Mouse (Mus musculus) CH12.LX (cell line): ENCODE measurements around the gene Myo5a. TPM values are rescaled to one million over a fixed set of nuclear protein-coding genes. Genes with fewer than 3 reads are reported as not detected.

Experiments
- DNase-seq: peaks from one replicate; pipeline ENCODE4 v3.0.0-alpha.2; 2013; ENCODE audit errors: extremely low read depth
- H3K27ac ChIP-seq: 2 replicates; pipeline ENCODE4 v1.5.1; 2012; ENCODE audit warnings: low read depth, mild to moderate bottlenecking, control low read depth, moderate library complexity; ENCODE audit not compliant: insufficient read depth
- H3K27me3 ChIP-seq: replicated peaks from 2 replicates; pipeline ENCODE3; 2012; ENCODE audit warnings: inconsistent platforms
- H3K36me3 ChIP-seq, 2 experiments: replicated peaks in 1 of 2; 2 replicates each; pipeline versions ENCODE3 to v1.6.1; 2012; ENCODE audit warnings: inconsistent platforms in 1 of 2, low read length in 1 of 2, mild to moderate bottlenecking in 1 of 2, mixed read lengths in 1 of 2, moderate library complexity in 1 of 2; ENCODE audit not compliant: control insufficient read depth in 1 of 2, insufficient read depth in 1 of 2
- H3K4me1 ChIP-seq, 2 experiments: 2 replicates each; pipeline ENCODE4 v1.6.1; 2012; ENCODE audit warnings: inconsistent platforms in 1 of 2, moderate library complexity in 1 of 2; ENCODE audit not compliant: insufficient read depth in 2 of 2, control insufficient read depth in 1 of 2
- H3K4me2 ChIP-seq: 2 replicates; pipeline ENCODE4 v1.6.1; 2012; ENCODE audit warnings: low read depth, mild to moderate bottlenecking, control low read depth; ENCODE audit not compliant: poor library complexity, insufficient read depth, severe bottlenecking
- H3K4me3 ChIP-seq, 3 experiments: fragments of 150-350 bp in 1 of 3; sonication (generic) in 1 of 3; replicated peaks in 1 of 3; 2 replicates each; pipeline versions ENCODE3 to v1.5.1; 2011 to 2012; ENCODE audit warnings: low read depth in 2 of 3, low read length in 2 of 3, mild to moderate bottlenecking in 2 of 3, moderate library complexity in 2 of 3, control low read depth in 1 of 3, improper control_type of control experiment in 1 of 3, inconsistent platforms in 1 of 3, mixed read lengths in 1 of 3; ENCODE audit not compliant: poor library complexity in 1 of 3
- H3K79me2 ChIP-seq: replicated peaks from 2 replicates; pipeline ENCODE4 v1.6.1; 2012; ENCODE audit warnings: mild to moderate bottlenecking, moderate library complexity; ENCODE audit not compliant: control insufficient read depth, poor library complexity, insufficient read depth, severe bottlenecking; ENCODE audit errors: extremely low read depth
- H3K9ac ChIP-seq: 2 replicates; pipeline ENCODE4 v1.6.1; 2012; ENCODE audit warnings: low read depth, mild to moderate bottlenecking, control low read depth, moderate library complexity; ENCODE audit not compliant: insufficient read depth
- H3K9me3 ChIP-seq: replicated peaks from 2 replicates; pipeline ENCODE3; 2012; ENCODE audit warnings: low read length, inconsistent platforms, mixed read lengths
- CHD1 ChIP-seq: IDR thresholded peaks from 2 replicates; pipeline ENCODE4 v1.6.1; 2012; ENCODE audit warnings: low read depth, low read length, improper control_type of control experiment, inconsistent platforms
- CTCF ChIP-seq, 2 experiments: IDR thresholded peaks in 1 of 2; conservative IDR thresholded peaks in 1 of 2; 2 replicates each; pipeline ENCODE4 v1.5.1; 2011 to 2012; ENCODE audit warnings: low read depth in 2 of 2, low read length in 2 of 2, improper control_type of control experiment in 1 of 2, inconsistent platforms in 1 of 2, mild to moderate bottlenecking in 1 of 2, moderate library complexity in 1 of 2
- ELF1 ChIP-seq: IDR thresholded peaks from 2 replicates; pipeline ENCODE4 v1.6.1; 2014; ENCODE audit warnings: low read depth, mild to moderate bottlenecking, inconsistent platforms, low read length, improper control_type of control experiment
- ETS1 ChIP-seq: conservative IDR thresholded peaks from 2 replicates; pipeline ENCODE4 v1.6.1; 2012; ENCODE audit warnings: low read depth, mild to moderate bottlenecking, inconsistent platforms, low read length, improper control_type of control experiment, moderate library complexity
- JUN ChIP-seq: IDR thresholded peaks from 2 replicates; pipeline ENCODE4 v1.6.1; 2011; ENCODE audit warnings: low read depth, mild to moderate bottlenecking, low read length, improper control_type of control experiment, moderate library complexity; ENCODE audit not compliant: insufficient read depth
- KAT2A ChIP-seq: IDR thresholded peaks from 2 replicates; pipeline ENCODE4 v1.6.1; 2012; ENCODE audit warnings: low read length, improper control_type of control experiment, inconsistent platforms; ENCODE audit not compliant: insufficient replicate concordance
- MAX ChIP-seq: IDR thresholded peaks from 2 replicates; pipeline ENCODE4 v1.6.1; 2011; ENCODE audit warnings: low read length, improper control_type of control experiment
- MAZ ChIP-seq: IDR thresholded peaks from 2 replicates; pipeline ENCODE4 v1.6.1; 2012; ENCODE audit warnings: low read depth, mild to moderate bottlenecking, inconsistent platforms, low read length, improper control_type of control experiment, moderate library complexity
- MXI1 ChIP-seq: IDR thresholded peaks from 2 replicates; pipeline ENCODE4 v1.6.1; 2011; ENCODE audit warnings: mild to moderate bottlenecking, low read depth, low read length, improper control_type of control experiment
- NRF1 ChIP-seq: IDR thresholded peaks from 2 replicates; pipeline ENCODE4 v1.6.1; 2014; ENCODE audit warnings: low read depth, mild to moderate bottlenecking, inconsistent platforms, low read length, improper control_type of control experiment, moderate library complexity
- POLR2AphosphoS2 ChIP-seq: IDR thresholded peaks from 2 replicates; pipeline ENCODE4 v1.6.1; 2011; ENCODE audit warnings: low read depth, low read length, improper control_type of control experiment
- SMC3 ChIP-seq: IDR thresholded peaks from 2 replicates; pipeline ENCODE4 v1.6.1; 2011; ENCODE audit warnings: low read depth, low read length, improper control_type of control experiment
- TBP ChIP-seq: conservative IDR thresholded peaks from 2 replicates; pipeline ENCODE4 v1.6.1; 2011; ENCODE audit warnings: low read depth, low read length, improper control_type of control experiment
- TCF12 ChIP-seq: IDR thresholded peaks from 2 replicates; pipeline ENCODE4 v1.6.1; 2014; ENCODE audit warnings: low read depth, mild to moderate bottlenecking, inconsistent platforms, low read length, improper control_type of control experiment
- UBTF ChIP-seq: IDR thresholded peaks from 2 replicates; pipeline ENCODE4 v1.6.1; 2012; ENCODE audit warnings: low read depth, mild to moderate bottlenecking, inconsistent platforms, low read length, improper control_type of control experiment, moderate library complexity
- USF1 ChIP-seq: IDR thresholded peaks from 2 replicates; pipeline ENCODE4 v1.6.1; 2014; ENCODE audit warnings: low read depth, mild to moderate bottlenecking, inconsistent platforms, low read length, improper control_type of control experiment
- ZC3H11A ChIP-seq: IDR thresholded peaks from 2 replicates; pipeline ENCODE4 v1.6.1; 2012; ENCODE audit warnings: low read depth, mild to moderate bottlenecking, inconsistent platforms, low read length, improper control_type of control experiment
- dilution Hi-C: fragments of 300-500 bp; cut with MboI; formaldehyde crosslinking; loops from 2 replicates; pipeline ENCODE4 v1.14.3; 2020; ENCODE audit warnings: low sequenced_read_pairs; ENCODE audit not compliant: extremely low pct_unique_long_range_greater_than_20kb, extremely low pct_ligation_motif_present
- in situ Hi-C: fragments of 300-500 bp; cut with MboI; formaldehyde crosslinking; loops from 3 replicates; pipeline ENCODE4 v1.14.3; 2019; ENCODE audit warnings: low sequenced_read_pairs, low pct_ligation_motif_present, low pct_unique_long_range_greater_than_20kb, mixed read lengths
- polyA plus RNA-seq: library from polyadenylated mRNA; unstranded; fragments of >175 nt; gene quantifications from 2 replicates; pipeline ENCODE4 v1.2.1, GENCODE M21; 2012; ENCODE audit warnings: low read depth; ENCODE audit not compliant: insufficient read length
- total RNA-seq, 2 experiments: library from RNA; depleted of rRNA; stranded (reverse); fragments of 300-350 nt in 1 of 2; fragments of >200 nt in 1 of 2; gene quantifications; 2 replicates each; pipeline ENCODE4 v1.2.3; 2012 to 2014

Myo5a gene
- total and polyA plus RNA-seq, 3 experiments = 55.0 to 107 (median 66.6) TPM

- no peak within 1 kb of the TSS for H3K4me3 ChIP-seq
- H3K9ac ChIP-seq = no peak within 1 kb of the TSS
- H3K9me3 ChIP-seq = no peaks in the 10 kb centered on the region
- H3K4me1 ChIP-seq = no peaks in the 10 kb centered on the region
- no peaks in the 10 kb centered on the region for H3K36me3 ChIP-seq
- H3K27me3 ChIP-seq = no peaks in the 10 kb centered on the region
- no peak within 1 kb of the TSS for H3K27ac ChIP-seq
- in situ Hi-C loops = no loop called here
- dilution Hi-C loops = no loop called here
- no peak for DNase-seq
- H3K4me2 ChIP-seq = no peak within 1 kb of the TSS
- TF ChIP-seq MAX = no peak
- no peak for TF ChIP-seq MAZ
- no peak for TF ChIP-seq JUN
- TF ChIP-seq SMC3 = no peak
- no peak for TF ChIP-seq TCF12
- no peak for TF ChIP-seq CTCF (conservative IDR thresholded peaks at IDR 0.05 in 1 of 2, IDR thresholded peaks at IDR 0.05 in 1 of 2; ENCODE audit: low read depth in 2 of 2, low read length in 2 of 2)
- TF ChIP-seq NRF1 = no peak
- no peak for TF ChIP-seq TBP
- no peak for TF ChIP-seq ELF1
- TF ChIP-seq POLR2AphosphoS2 = no peak
- no peak for TF ChIP-seq UBTF
- TF ChIP-seq ETS1 = no peak
- TF ChIP-seq KAT2A = no peak
- TF ChIP-seq ZC3H11A = no peak
- TF ChIP-seq MXI1 = no peak
- no peaks in the 10 kb centered on the region for H3K79me2 ChIP-seq
Measured at GRCm38 (mm10) chr9:75231841-75232746, 161.3 kb downstream of the Myo5a start, which contains the start of gene Myo5c. TSS of gene Myo5c (plus strand) at chr9:75232020.

- no peak for TF ChIP-seq USF1
- no peak for TF ChIP-seq ZC3H11A
- TF ChIP-seq KAT2A = no peak
- no peak for TF ChIP-seq CHD1
- in situ Hi-C loops (no loop called here), dilution Hi-C loops (no loop called here)
- no peak for DNase-seq
- H3K79me2 ChIP-seq = no peaks in the 10 kb centered on the region
- H3K27ac ChIP-seq = no peak overlapping the region
- no peaks in the 10 kb centered on the region for H3K36me3 ChIP-seq
- no peaks in the 10 kb centered on the region for H3K9me3 ChIP-seq
- H3K27me3 ChIP-seq = no peaks in the 10 kb centered on the region
- no peak overlapping the region for H3K4me2 ChIP-seq
- no peak overlapping the region for H3K9ac ChIP-seq
- H3K4me3 ChIP-seq = no peak overlapping the region
- no peaks in the 10 kb centered on the region for H3K4me1 ChIP-seq
Measured at GRCm38 (mm10) chr9:75232860-75233259, 162.0 kb downstream of the Myo5a start.
